Mouse (Mus musculus): ENCODE measurements around the gene Spem1. TPM values are rescaled to one million over a fixed set of nuclear protein-coding genes. Genes with fewer than 3 reads are reported as not detected.
"Not testable (repeated sequence)": the region's sequence is repeated elsewhere in the genome, so short reads cannot be mapped to it uniquely, and the experiment has no call there.

Gene Spem1
- 1,704 and 1,758 TPM in 2 replicates for polyA plus RNA-seq (2012; rRNA removed)

DNA sequence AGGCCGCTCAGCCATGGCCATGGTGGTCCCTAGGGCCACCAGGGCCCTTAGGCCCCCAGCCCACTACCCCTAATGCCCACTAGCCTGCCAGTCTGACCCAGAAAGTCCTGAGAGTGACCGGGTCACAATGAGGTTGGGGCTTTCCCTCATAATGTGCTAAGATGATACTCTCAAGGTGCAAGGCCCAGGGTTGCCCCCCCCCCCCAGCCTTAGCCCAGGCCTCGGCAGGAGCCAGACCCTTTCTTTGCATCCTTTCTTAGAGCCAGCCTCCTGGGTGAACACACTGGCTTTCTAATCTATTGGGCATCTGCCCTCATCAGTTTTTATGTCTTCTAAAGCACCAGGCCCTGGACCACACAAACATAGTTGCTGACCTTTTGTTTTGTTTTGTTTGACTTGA is at the start of gene Spem1:
TSS of gene Spem1 (minus strand) at position 101 of the 400 bp plus-strand sequence.
- Histone ChIP-seq H3K27me3 (ENCODE audit: control insufficient read depth, insufficient read depth, low read length) (no peaks in the 10 kb centered on the region), H3K36me3 (ENCODE audit: control insufficient read depth, insufficient read depth, low read length) (no peaks in the 10 kb centered on the region), H3K4me3 (ENCODE audit: control insufficient read depth, low read depth, low read length) (peak within 1 kb of the TSS; percentile 71), H3K4me1 (ENCODE audit: control insufficient read depth, insufficient read depth, low read length) (no peaks in the 10 kb centered on the region), H3K27ac (ENCODE audit: control insufficient read depth, insufficient read depth, low read depth, low read length) (no peak within 1 kb of the TSS)
- no peak for TF ChIP-seq CTCF (IDR thresholded peaks at IDR 0.05; ENCODE audit: control insufficient read depth, insufficient read depth, insufficient replicate concordance, low read depth, low read length)
- no peak; the same call in 1 of the 2 replicates for TF ChIP-seq POLR2A (IDR thresholded peaks at IDR 0.05; ENCODE audit: control insufficient read depth, low read depth, low read length)

DNA sequence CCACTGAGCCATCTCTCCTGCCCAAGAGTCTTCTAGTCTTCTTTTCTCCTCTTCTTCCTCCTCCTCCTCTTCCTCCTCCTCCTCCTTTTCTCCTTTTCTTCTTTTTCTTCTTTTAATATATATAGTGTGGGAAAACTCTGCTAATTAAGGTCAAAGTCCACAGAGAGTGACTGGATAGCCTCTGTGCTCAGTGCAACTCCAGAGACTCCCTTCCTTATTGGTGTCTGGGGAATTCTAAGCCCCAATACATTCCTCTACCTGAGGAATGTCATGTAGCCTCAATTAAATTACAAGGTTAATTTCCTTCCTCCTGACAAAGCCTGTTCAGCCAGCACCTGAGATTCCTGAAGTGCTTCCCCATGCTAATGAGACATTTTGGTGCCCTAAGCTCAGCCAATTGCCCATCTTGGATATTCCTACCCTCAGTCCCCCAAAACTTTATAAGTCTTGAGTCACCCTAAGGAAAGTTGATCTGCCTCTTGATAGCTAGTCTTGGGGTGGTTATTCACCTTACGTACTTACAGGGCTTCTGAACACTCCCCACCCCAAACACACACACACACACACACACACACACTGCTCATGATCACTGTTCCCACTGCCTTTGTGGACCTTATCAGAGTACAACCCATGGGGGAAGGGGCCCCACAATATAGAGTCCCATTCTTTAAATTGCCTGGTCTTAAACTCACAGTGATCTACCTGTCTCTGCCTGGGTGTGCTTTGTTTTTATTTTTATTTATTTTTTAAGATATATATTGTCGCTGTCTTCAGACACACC is 48.5 kb upstream of the Spem1 start:
- Histone ChIP-seq H3K4me1 (ENCODE audit: control insufficient read depth, insufficient read depth, low read length) (no peaks in the 10 kb centered on the region), H3K36me3 (ENCODE audit: control insufficient read depth, insufficient read depth, low read length) (no peaks in the 10 kb centered on the region), H3K4me3 (ENCODE audit: control insufficient read depth, low read depth, low read length) (no peak overlapping the region), H3K27me3 (ENCODE audit: control insufficient read depth, insufficient read depth, low read length) (no peaks in the 10 kb centered on the region), H3K27ac (ENCODE audit: control insufficient read depth, insufficient read depth, low read depth, low read length) (no peak overlapping the region)
- TF ChIP-seq CTCF (IDR thresholded peaks at IDR 0.05; ENCODE audit: control insufficient read depth, insufficient read depth, insufficient replicate concordance, low read depth, low read length) = no peak
- no peak for TF ChIP-seq POLR2A (IDR thresholded peaks at IDR 0.05; ENCODE audit: control insufficient read depth, low read depth, low read length)

DNA sequence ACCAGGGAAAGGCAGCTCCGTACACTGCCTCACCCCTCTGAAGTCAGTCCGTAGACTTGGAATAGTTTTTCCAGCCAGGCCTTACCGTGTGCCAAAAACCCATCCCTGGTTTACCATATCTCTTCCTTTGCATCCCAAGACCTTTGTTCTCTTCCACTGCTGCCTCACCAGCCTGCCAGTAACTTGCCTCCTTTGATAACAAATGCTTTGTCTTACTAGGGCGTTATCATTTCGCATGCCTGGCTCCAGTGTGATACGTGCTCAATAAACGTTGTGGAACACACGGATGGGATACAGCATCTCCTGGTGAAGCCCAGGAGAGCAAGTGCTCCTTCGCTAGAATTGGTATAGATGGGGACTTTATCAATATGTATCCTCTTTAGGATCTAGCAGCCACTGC is 45.4 kb upstream of the Spem1 start:
- TF ChIP-seq CTCF (IDR thresholded peaks at IDR 0.05; ENCODE audit: control insufficient read depth, insufficient read depth, insufficient replicate concordance, low read depth, low read length) = no peak
- no peak for TF ChIP-seq POLR2A (IDR thresholded peaks at IDR 0.05; ENCODE audit: control insufficient read depth, low read depth, low read length)
- H3K27ac ChIP-seq (ENCODE audit: control insufficient read depth, insufficient read depth, low read depth, low read length) = no peak overlapping the region
- H3K27me3 ChIP-seq (ENCODE audit: control insufficient read depth, insufficient read depth, low read length) = no peaks in the 10 kb centered on the region
- H3K36me3 ChIP-seq (ENCODE audit: control insufficient read depth, insufficient read depth, low read length) = no peaks in the 10 kb centered on the region
- no peaks in the 10 kb centered on the region for H3K4me1 ChIP-seq (ENCODE audit: control insufficient read depth, insufficient read depth, low read length)
- H3K4me3 ChIP-seq (ENCODE audit: control insufficient read depth, low read depth, low read length) = no peak overlapping the region

DNA sequence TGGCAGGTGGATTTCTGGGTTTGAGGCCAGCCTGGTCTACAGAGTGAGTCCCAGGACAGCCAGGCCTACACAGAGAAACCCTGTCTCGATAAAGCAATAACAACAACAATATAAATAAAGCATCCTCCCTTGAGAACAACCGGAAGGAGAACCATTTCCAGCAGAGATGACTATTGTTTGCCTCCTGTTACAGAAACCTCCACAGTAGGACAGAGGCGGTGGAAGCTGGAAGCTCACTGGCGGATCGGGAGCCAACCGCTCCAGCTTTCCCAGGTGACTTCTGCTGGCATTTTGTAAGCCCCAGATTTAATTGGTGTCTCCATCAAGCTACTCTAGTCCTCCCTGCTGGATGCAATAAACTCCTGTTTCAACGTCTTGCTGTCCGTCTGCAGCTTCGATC is 43.6 kb upstream of the Spem1 start:
- no peak overlapping the region for H3K4me3 ChIP-seq (ENCODE audit: control insufficient read depth, low read depth, low read length)
- no peak overlapping the region for H3K27ac ChIP-seq (ENCODE audit: control insufficient read depth, insufficient read depth, low read depth, low read length)
- no peaks in the 10 kb centered on the region for H3K4me1 ChIP-seq (ENCODE audit: control insufficient read depth, insufficient read depth, low read length)
- TF ChIP-seq CTCF (IDR thresholded peaks at IDR 0.05; ENCODE audit: control insufficient read depth, insufficient read depth, insufficient replicate concordance, low read depth, low read length) (no peak), POLR2A (IDR thresholded peaks at IDR 0.05; ENCODE audit: control insufficient read depth, low read depth, low read length) (no peak)
- no peaks in the 10 kb centered on the region for H3K27me3 ChIP-seq (ENCODE audit: control insufficient read depth, insufficient read depth, low read length)
- H3K36me3 ChIP-seq (ENCODE audit: control insufficient read depth, insufficient read depth, low read length) = no peaks in the 10 kb centered on the region

DNA sequence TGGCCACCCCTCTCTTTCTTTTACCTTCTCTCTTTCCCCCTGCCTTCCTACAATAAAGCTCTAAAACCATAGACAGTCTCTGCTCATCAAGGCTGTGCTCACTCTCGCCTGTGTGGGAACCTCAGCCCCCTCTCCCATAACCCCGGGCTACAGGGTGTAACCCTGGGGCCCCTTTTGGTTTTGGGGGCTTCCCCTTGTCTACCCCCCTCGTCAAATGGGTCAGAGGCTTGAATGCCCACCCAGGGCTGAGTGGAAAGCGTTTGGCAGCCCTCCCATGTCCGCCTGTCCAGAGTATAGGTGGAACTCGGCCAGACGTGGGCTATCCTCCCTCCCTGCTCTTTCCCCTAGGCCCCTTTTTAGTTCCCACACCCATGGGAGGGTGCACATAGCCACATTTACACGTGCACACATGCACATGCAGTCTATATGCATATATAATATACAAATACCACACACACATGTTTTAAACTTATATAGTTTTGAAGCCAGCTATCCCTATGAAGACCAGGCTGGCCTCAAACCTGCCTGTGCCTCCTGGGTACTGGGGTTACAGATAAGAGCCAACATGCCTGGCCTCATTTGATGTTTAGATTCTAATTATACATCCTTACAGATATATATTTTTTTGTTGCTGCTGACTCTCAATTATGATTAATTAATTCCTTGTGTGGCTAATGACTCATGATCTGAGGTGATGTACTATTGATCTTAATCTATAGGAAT is 42.3 kb upstream of the Spem1 start:
- no peak overlapping the region for H3K27ac ChIP-seq (ENCODE audit: control insufficient read depth, insufficient read depth, low read depth, low read length)

GRCm38 (mm10) chr11:69863729-69864128 is 41.7 kb upstream of the Spem1 start:
- H3K4me1 ChIP-seq (ENCODE audit: control insufficient read depth, insufficient read depth, low read length); H3K27ac ChIP-seq (ENCODE audit: control insufficient read depth, insufficient read depth, low read depth, low read length): not testable (repeated sequence)

More for the DNA sequence above, 42.3 kb upstream of the Spem1 start:
- no peaks in the 10 kb centered on the region for H3K27me3 ChIP-seq (ENCODE audit: control insufficient read depth, insufficient read depth, low read length)
- H3K36me3 ChIP-seq (ENCODE audit: control insufficient read depth, insufficient read depth, low read length) = no peaks in the 10 kb centered on the region
- no peaks in the 10 kb centered on the region for H3K4me1 ChIP-seq (ENCODE audit: control insufficient read depth, insufficient read depth, low read length)
- H3K4me3 ChIP-seq (ENCODE audit: control insufficient read depth, low read depth, low read length) = no peak overlapping the region
- TF ChIP-seq CTCF (IDR thresholded peaks at IDR 0.05; ENCODE audit: control insufficient read depth, insufficient read depth, insufficient replicate concordance, low read depth, low read length) = no peak
- TF ChIP-seq POLR2A (IDR thresholded peaks at IDR 0.05; ENCODE audit: control insufficient read depth, low read depth, low read length) = no peak

GRCm38 (mm10) chr11:69858113-69858998 is 36.4 kb upstream of the Spem1 start, which contains the start of gene Tnk1:
Gene Tnk1 (minus strand): TSS chr11:69858730.
- TF ChIP-seq CTCF (IDR thresholded peaks at IDR 0.05; ENCODE audit: control insufficient read depth, insufficient read depth, insufficient replicate concordance, low read depth, low read length) (no peak), POLR2A (IDR thresholded peaks at IDR 0.05; ENCODE audit: control insufficient read depth, low read depth, low read length) (no peak)
- Histone ChIP-seq H3K27me3 (ENCODE audit: control insufficient read depth, insufficient read depth, low read length) (no peaks in the 10 kb centered on the region), H3K4me1 (ENCODE audit: control insufficient read depth, insufficient read depth, low read length) (peaks cover 12% of the 10 kb centered on the region), H3K27ac (ENCODE audit: control insufficient read depth, insufficient read depth, low read depth, low read length) (no peak within 1 kb of the TSS), H3K36me3 (ENCODE audit: control insufficient read depth, insufficient read depth, low read length) (no peaks in the 10 kb centered on the region), H3K4me3 (ENCODE audit: control insufficient read depth, low read depth, low read length) (no peak within 1 kb of the TSS)

More at GRCm38 (mm10) chr11:69863729-69864128, 41.7 kb upstream of the Spem1 start:
- H3K27me3 ChIP-seq (ENCODE audit: control insufficient read depth, insufficient read depth, low read length); H3K36me3 ChIP-seq (ENCODE audit: control insufficient read depth, insufficient read depth, low read length); H3K4me3 ChIP-seq (ENCODE audit: control insufficient read depth, low read depth, low read length): not testable (repeated sequence)
